8 mouse cellular contexts compared by ENCODE assay signal in the genomic region with DNA sequence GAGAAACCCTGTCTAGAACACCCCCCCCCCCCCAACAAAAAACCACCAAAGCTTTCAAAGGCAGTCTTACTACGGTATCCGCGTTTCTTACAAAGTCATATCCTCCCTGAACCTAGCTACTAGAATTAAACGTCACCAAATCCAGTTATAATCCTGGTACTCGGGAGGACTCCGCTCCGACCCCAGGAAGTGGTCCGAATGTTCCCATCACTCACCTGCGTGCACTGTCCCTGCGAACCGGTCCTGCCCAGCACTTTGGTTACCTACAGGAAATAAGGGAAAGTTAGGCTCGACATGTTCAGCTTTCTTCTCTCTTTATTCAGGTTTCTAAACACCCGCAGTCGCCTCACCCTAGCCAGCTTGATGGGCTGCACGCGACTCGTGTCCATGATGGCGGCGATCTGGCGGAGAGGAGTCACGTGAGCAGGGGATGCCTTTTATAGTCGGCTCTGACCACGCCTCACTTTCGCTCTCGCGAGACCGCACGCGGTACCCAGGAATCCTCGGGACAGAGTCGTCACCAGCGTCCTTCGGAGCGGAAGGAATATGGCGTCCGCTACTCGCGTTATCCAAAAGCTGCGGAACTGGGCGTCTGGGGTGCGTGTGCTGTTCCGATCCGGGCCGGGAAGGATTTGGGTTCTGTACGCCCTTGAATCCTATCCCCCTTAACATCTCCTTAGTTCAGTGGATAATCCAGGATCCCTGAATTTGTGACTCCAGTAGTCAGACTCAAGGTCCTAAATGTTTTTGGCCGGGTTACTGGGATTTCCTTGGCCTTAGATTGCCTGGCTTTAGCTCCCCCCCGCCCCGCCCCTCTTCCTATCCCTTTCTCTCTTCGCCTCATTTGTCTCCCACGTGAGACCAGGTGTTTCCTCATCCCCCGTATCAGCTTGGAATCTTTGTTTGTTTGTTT. TPM values are rescaled to one million over a fixed set of nuclear protein-coding genes. Genes with fewer than 3 reads are reported as not detected.
A peak's percentile ranks its signal among the peaks of the same experiment; 100 is the strongest.
DNase-seq lines count a peak whose midpoint lies in the region; ATAC-seq and TF ChIP-seq lines count a peak whose summit lies in the region.

A gene (minus strand): TSS at position 479 of the 913 bp plus-strand sequence.
A gene (plus strand): TSS at position 489 of the 913 bp plus-strand sequence.

- no peaks in the 10 kb centered on the region for H3K9me3 ChIP-seq in embryonic facial prominence, embryonic 14.5 days (ENCODE audit: control insufficient read depth, low read length)
- H3K9me3 ChIP-seq in limb, embryonic 14.5 days (ENCODE audit: control insufficient read depth, low read length): no peaks in the 10 kb centered on the region
- no peaks in the 10 kb centered on the region for H3K9me3 ChIP-seq in midbrain, postnatal 0 days (ENCODE audit: low read length)

- no peaks in the 10 kb centered on the region for H3K27me3 ChIP-seq in embryonic facial prominence, embryonic 14.5 days (replicated peaks; ENCODE audit: control insufficient read depth, insufficient read depth, low read length)
- H3K27me3 ChIP-seq in limb, embryonic 14.5 days (ENCODE audit: control insufficient read depth, insufficient read depth, low read length): no peaks in the 10 kb centered on the region
- no peaks in the 10 kb centered on the region for H3K27me3 ChIP-seq in midbrain, postnatal 0 days (ENCODE audit: insufficient read depth, low read length)

- H3K4me2 ChIP-seq in embryonic facial prominence, embryonic 14.5 days (ENCODE audit: low read depth, low read length): peak within 1 kb of the TSS; percentile 74
- H3K4me2 ChIP-seq in limb, embryonic 14.5 days (replicated peaks; ENCODE audit: low read depth, low read length, severe bottlenecking): peak within 1 kb of the TSS; percentile 78
- H3K4me2 ChIP-seq in midbrain, postnatal 0 days (ENCODE audit: low read depth, low read length, poor library complexity, severe bottlenecking): peak within 1 kb of the TSS; percentile 86

- peak; percentile 97 for DNase-seq in 3T3-L1 (ENCODE audit: low read depth, low spot score)
- peak; percentile 95 to 97 for DNase-seq in adrenal gland, postnatal 4 days (ENCODE audit: low spot score in 2 of 2)
- peak; percentile 97 for DNase-seq in embryonic facial prominence, embryonic 14.5 days (ENCODE audit: low spot score)
- DNase-seq in heart, adult 8-10 months (ENCODE audit: low spot score): peak; percentile 99
- DNase-seq in kidney, adult 9 months: peak; percentile 99
- peak; percentile 97 for DNase-seq in limb, embryonic 14.5 days (ENCODE audit: low spot score)
- peak; percentile 98 for DNase-seq in midbrain, postnatal 0 days (ENCODE audit: low spot score)
- peak; percentile 98 for DNase-seq in spleen, postnatal 14 days (ENCODE audit: low spot score in 2 of 2)

- H3K4me3 ChIP-seq in embryonic facial prominence, embryonic 14.5 days (ENCODE audit: low read depth, low read length): peak within 1 kb of the TSS; percentile 68
- H3K4me3 ChIP-seq in limb, embryonic 14.5 days (replicated peaks; ENCODE audit: low read length): peak within 1 kb of the TSS; percentile 73
- H3K4me3 ChIP-seq in midbrain, postnatal 0 days (ENCODE audit: low read depth, low read length): peak within 1 kb of the TSS; percentile 51

- H3K4me1 ChIP-seq in embryonic facial prominence, embryonic 14.5 days (ENCODE audit: control insufficient read depth, insufficient read depth, low read length): peaks cover 15% of the 10 kb centered on the region
- H3K4me1 ChIP-seq in limb, embryonic 14.5 days (ENCODE audit: control insufficient read depth, insufficient read depth, low read length): peaks cover 8% of the 10 kb centered on the region
- H3K4me1 ChIP-seq in midbrain, postnatal 0 days (ENCODE audit: insufficient read depth, low read length): peaks cover 18% of the 10 kb centered on the region; the same call in 1 of the 2 replicates

- under 1% methylated on average over 51 of the region's 51 CpGs for WGBS in embryonic facial prominence, embryonic 14.5 days
- WGBS in limb, embryonic 14.5 days: under 1% methylated on average over 51 of the region's 51 CpGs
- WGBS in midbrain, postnatal 0 days: under 1% methylated on average over 51 of the region's 51 CpGs

- peak within 1 kb of the TSS; percentile 88 for H3K9ac ChIP-seq in embryonic facial prominence, embryonic 14.5 days (ENCODE audit: low read depth, low read length)
- peak within 1 kb of the TSS; percentile 76 for H3K9ac ChIP-seq in limb, embryonic 14.5 days (ENCODE audit: low read depth, low read length, severe bottlenecking)
- H3K9ac ChIP-seq in midbrain, postnatal 0 days (replicated peaks; ENCODE audit: low read length, poor library complexity, severe bottlenecking): peak within 1 kb of the TSS; percentile 74

- TF ChIP-seq CTCF in midbrain, postnatal 0 days (IDR thresholded peaks at IDR 0.05): peak; percentile 2; the same call in 1 of the 2 replicates

- ATAC-seq in embryonic facial prominence, embryonic 14.5 days (ENCODE audit: low read depth): peak; percentile 95
- peak; percentile 94 for ATAC-seq in limb, embryonic 14.5 days (ENCODE audit: low FRiP score, low read depth)
- peak; percentile 95 for ATAC-seq in midbrain, postnatal 0 days (ENCODE audit: low FRiP score)

- H3K27ac ChIP-seq in embryonic facial prominence, embryonic 14.5 days (replicated peaks; ENCODE audit: low read depth, low read length): peak within 1 kb of the TSS; percentile 95
- peak within 1 kb of the TSS; percentile 79 for H3K27ac ChIP-seq in limb, embryonic 14.5 days (replicated peaks; ENCODE audit: low read depth, low read length)
- H3K27ac ChIP-seq in midbrain, postnatal 0 days (ENCODE audit: low read depth, low read length): peak within 1 kb of the TSS; percentile 85

- H3K36me3 ChIP-seq in embryonic facial prominence, embryonic 14.5 days (ENCODE audit: control insufficient read depth, insufficient read depth, low read length): peaks cover 56% of the 10 kb centered on the region
- H3K36me3 ChIP-seq in limb, embryonic 14.5 days (ENCODE audit: control insufficient read depth, insufficient read depth, low read length): peaks cover 58% of the 10 kb centered on the region
- peaks cover 15% of the 10 kb centered on the region for H3K36me3 ChIP-seq in midbrain, postnatal 0 days (ENCODE audit: insufficient read depth, low read length)

- TF ChIP-seq POLR2A in limb, embryonic 14.5 days (IDR thresholded peaks at IDR 0.05; ENCODE audit: borderline replicate concordance, extremely low read depth, insufficient read depth, insufficient read length): peak; percentile 93; the same call in 1 of the 2 replicates

RNA-seq across cellular contexts. Expression of the first gene that starts in this region (rescaled TPM):
- total RNA-seq in adrenal gland, postnatal 4 days (2021): 1,000 to 10,000 TPM; 1,918 to 2,060 TPM
- polyA plus RNA-seq in embryonic facial prominence, embryonic 14.5 days (2014; fragmentation: Nextera tagmentation; extraction: Ambion mirVana): 1,198 and 1,307 TPM in 2 replicates
- 100 to 1,000 TPM; 691 to 822 (median 750) TPM for total RNA-seq in heart, adult 8-10 months (2022)
- polyA plus RNA-seq in limb, embryonic 14.5 days (2012; rRNA removed): 1,470 and 1,488 TPM in 2 replicates
- 1,253 and 1,319 TPM in 2 replicates for polyA plus RNA-seq in limb, embryonic 14.5 days (2014; fragmentation: Nextera tagmentation; extraction: Ambion mirVana)
- 348 and 379 TPM in 2 replicates for total RNA-seq in midbrain, postnatal 0 days (2014; rRNA removed)
- 513 and 564 TPM in 2 replicates for polyA plus RNA-seq in midbrain, postnatal 0 days (2015; fragmentation: Nextera tagmentation; extraction: Ambion mirVana)

RNA-seq across cellular contexts. Expression of the second gene that starts in this region (rescaled TPM):
- 100 to 1,000 TPM; 354 to 402 TPM for total RNA-seq in adrenal gland, postnatal 4 days (2021)
- 479 and 488 TPM in 2 replicates for polyA plus RNA-seq in embryonic facial prominence, embryonic 14.5 days (2014; fragmentation: Nextera tagmentation; extraction: Ambion mirVana)
- 100 to 1,000 TPM; 676 to 749 (median 700) TPM for total RNA-seq in heart, adult 8-10 months (2022)
- polyA plus RNA-seq in limb, embryonic 14.5 days (2012; rRNA removed): 302 and 363 TPM in 2 replicates
- polyA plus RNA-seq in limb, embryonic 14.5 days (2014; fragmentation: Nextera tagmentation; extraction: Ambion mirVana): 505 and 530 TPM in 2 replicates
- total RNA-seq in midbrain, postnatal 0 days (2014; rRNA removed): 211 and 345 TPM in 2 replicates
- polyA plus RNA-seq in midbrain, postnatal 0 days (2015; fragmentation: Nextera tagmentation; extraction: Ambion mirVana): 501 and 560 TPM in 2 replicates

Comparison
In these comparisons a context has a peak if more than half of its experiments do, and no peak if none do; other contexts are left out.
1. Peak in every context shown above with its lines: DNase-seq, ATAC-seq, H3K4me3 ChIP-seq and H3K27ac ChIP-seq.